Mouse (Mus musculus) liver, embryonic 14.5 days (tissue): ENCODE measurements around the gene Ptp4a2. TPM values are rescaled to one million over a fixed set of nuclear protein-coding genes. Genes with fewer than 3 reads are reported as not detected.
A peak's percentile ranks its signal among the peaks of the same experiment; 100 is the strongest.
"Not testable (repeated sequence)": the region's sequence is repeated elsewhere in the genome, so short reads cannot be mapped to it uniquely, and the experiment has no call there.

Experiments used
- ATAC-seq: fragments of 200-750 bp; cut with Nextera tagmentation; 2 replicates; pipeline ENCODE4 v1.8.0; 2017; ENCODE audit warnings: moderate number of reproducible peaks, mild to moderate bottlenecking, moderate library complexity; ENCODE audit not compliant: insufficient read depth
- DNase-seq, 3 experiments: peaks; one replicate each; pipeline ENCODE4 v3.0.0-alpha.2; 2012 to 2013; ENCODE audit warnings: low read depth in 3 of 3, low spot score in 3 of 3
- H3K27ac ChIP-seq: fragments of 300-500 bp; sonication (generic); 2 replicates; pipeline ENCODE4 v1.5.1; 2014; ENCODE audit warnings: moderate library complexity, mild to moderate bottlenecking, control low read depth, inconsistent platforms
- H3K27me3 ChIP-seq: fragments of 300-500 bp; sonication (generic); 2 replicates; pipeline ENCODE4 v1.6.1; 2014; ENCODE audit warnings: mild to moderate bottlenecking, low read length, moderate library complexity; ENCODE audit not compliant: control insufficient read depth, insufficient read depth
- H3K36me3 ChIP-seq: fragments of 300-500 bp; sonication (generic); replicated peaks from 2 replicates; pipeline ENCODE4 v1.6.1; 2014; ENCODE audit warnings: low read depth; ENCODE audit not compliant: control insufficient read depth, insufficient read depth
- H3K4me1 ChIP-seq, 2 experiments: fragments of 200-500 bp in 1 of 2; fragments of 300-500 bp in 1 of 2; sonication (generic) in 1 of 2; replicated peaks; 2 replicates each; pipeline ENCODE4 v1.6.1; 2012 to 2014; ENCODE audit warnings: antibody characterized with exemption in 1 of 2, inconsistent platforms in 1 of 2, low read length in 1 of 2; ENCODE audit not compliant: control insufficient read depth in 2 of 2, insufficient read depth in 2 of 2
- H3K4me2 ChIP-seq: fragments of 300-500 bp; sonication (generic); 2 replicates; pipeline ENCODE4 v1.6.1; 2014; ENCODE audit warnings: low read depth, mild to moderate bottlenecking, control low read depth, moderate library complexity
- H3K4me3 ChIP-seq, 2 experiments: fragments of 200-500 bp in 1 of 2; fragments of 300-500 bp in 1 of 2; sonication (generic) in 1 of 2; 2 replicates each; pipeline ENCODE4 v1.5.1; 2012 to 2014; ENCODE audit warnings: low read depth in 2 of 2, low read length in 2 of 2, mild to moderate bottlenecking in 2 of 2, control low read depth in 1 of 2, inconsistent platforms in 1 of 2, moderate library complexity in 1 of 2; ENCODE audit not compliant: insufficient read depth in 1 of 2
- H3K9ac ChIP-seq: fragments of 300-500 bp; sonication (generic); replicated peaks from 2 replicates; pipeline ENCODE4 v1.6.1; 2014; ENCODE audit warnings: mild to moderate bottlenecking, control low read depth, moderate library complexity
- H3K9me3 ChIP-seq: fragments of 300-500 bp; sonication (generic); 2 replicates; pipeline ENCODE4 v1.6.1; 2016; ENCODE audit warnings: low read length, mixed read lengths; ENCODE audit not compliant: control insufficient read depth
- CTCF ChIP-seq: IDR thresholded peaks from 2 replicates; pipeline ENCODE4 v1.5.1; 2016; ENCODE audit warnings: antibody characterized with exemption, low read depth, control low read depth
- EP300 ChIP-seq: IDR thresholded peaks from 2 replicates; pipeline ENCODE4 v1.6.1; 2016; ENCODE audit warnings: antibody characterized with exemption, low read depth
- WGBS: fragments of 180-500 bp; shearing (Covaris S2); extraction: QIAGEN DNeasy Blood & Tissue Kit; methylation state at CpG from one replicate; pipeline ENCODE4 v1.1.7; 2014; ENCODE audit not compliant: insufficient replicate concordance; 5-methylcytosine and 5-hydroxymethylcytosine counted together
- polyA plus RNA-seq, 2 experiments: library from polyadenylated mRNA; depleted of rRNA in 1 of 2; stranded (reverse) in 1 of 2; unstranded in 1 of 2; fragments of >200 nt; fragmentation: Nextera tagmentation in 1 of 2; extraction: Ambion mirVana in 1 of 2; gene quantifications; 2 replicates each; pipeline versions ENCODE4 v1.2.1 to v1.2.3; 2012 to 2014

Ptp4a2 gene
- 26.1 and 42.2 TPM in 2 replicates for polyA plus RNA-seq (2012; rRNA removed)
- polyA plus RNA-seq (2014; fragmentation: Nextera tagmentation; extraction: Ambion mirVana), result 150 and 154 TPM in 2 replicates

DNA sequence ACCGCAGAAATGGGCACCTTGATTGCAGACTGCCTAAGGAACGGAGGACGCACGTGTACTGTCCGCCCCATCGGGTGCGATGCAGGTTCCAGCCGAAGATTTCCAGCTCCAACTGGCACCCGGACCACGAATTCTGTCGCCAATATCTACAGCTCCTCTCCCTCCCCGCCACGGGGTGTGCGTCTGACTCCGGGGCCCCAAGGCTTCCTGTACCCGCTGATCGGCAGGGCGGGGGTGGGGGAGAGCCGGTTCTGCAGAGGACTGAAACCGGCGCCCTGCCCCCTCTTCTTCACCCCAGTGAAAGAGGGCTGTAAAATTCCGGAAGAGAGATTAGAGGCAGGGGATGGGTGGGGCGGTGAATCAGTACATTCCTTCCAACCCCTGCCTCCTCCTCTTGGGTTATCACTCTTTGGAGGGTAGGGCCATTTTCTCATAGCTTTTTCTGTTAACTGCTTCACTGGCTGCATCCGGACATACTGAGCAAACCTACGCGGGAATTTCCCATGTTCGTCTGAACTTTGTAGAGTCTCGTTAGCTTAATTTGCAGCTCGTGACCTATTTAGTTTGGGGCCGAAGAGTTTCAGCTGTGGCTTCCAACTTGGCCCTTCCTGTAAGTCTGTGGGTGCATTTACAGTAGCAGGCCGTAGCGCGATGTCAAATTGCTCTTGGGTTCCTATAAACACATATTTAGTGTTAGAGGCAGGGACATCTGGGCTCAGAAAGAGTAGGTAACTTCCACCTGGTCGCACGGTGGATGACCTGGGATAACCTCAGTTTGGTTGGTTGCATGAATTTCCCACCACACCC, at the start of gene Ptp4a2:
Ptp4a2 (plus strand) TSS at position 422 of the 807 bp plus-strand sequence.
- Histone ChIP-seq H3K27me3 (peaks cover 9% of the 10 kb centered on the region), H3K27ac (no peak within 1 kb of the TSS), H3K4me2 (peak within 1 kb of the TSS; percentile 67), H3K9ac (peak within 1 kb of the TSS; percentile 24; the same call in 1 of the 2 replicates), H3K4me1 (peaks cover 0 to 11% of the 10 kb centered on the region in 2 experiments; a peak in 2 of 4 replicates), H3K4me3 (peak within 1 kb of the TSS; percentile 41 to 48), H3K9me3 (no peaks in the 10 kb centered on the region), H3K36me3 (no peaks in the 10 kb centered on the region)
- TF ChIP-seq EP300 (no peak), CTCF (no peak)
- peak; percentile 77 for ATAC-seq
- 3% methylated on average over 35 of the region's 35 CpGs for WGBS
- DNase-seq, result no peak

DNA sequence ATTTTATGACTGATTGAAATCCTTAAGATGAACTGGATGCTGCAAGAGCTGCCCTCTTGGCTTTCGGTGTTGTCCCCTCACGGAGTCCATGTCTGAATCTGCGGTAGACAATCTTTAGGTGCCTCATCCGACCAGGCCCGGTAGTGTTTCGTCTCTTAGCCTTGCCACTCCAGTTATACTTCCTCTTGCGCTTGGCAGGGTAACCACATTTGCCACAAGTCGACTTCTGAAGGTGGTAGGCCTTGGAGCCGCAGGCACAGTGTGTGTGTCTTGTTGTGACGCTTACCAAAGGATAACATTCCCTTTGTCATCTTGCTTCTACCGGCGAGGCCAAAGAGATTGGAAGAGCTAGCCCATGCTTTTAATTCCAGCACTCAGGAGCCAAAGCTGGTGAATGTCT, 49.4 kb upstream of the Ptp4a2 start:
- WGBS, result 23% methylated on average over 12 of the region's 12 CpGs

DNA sequence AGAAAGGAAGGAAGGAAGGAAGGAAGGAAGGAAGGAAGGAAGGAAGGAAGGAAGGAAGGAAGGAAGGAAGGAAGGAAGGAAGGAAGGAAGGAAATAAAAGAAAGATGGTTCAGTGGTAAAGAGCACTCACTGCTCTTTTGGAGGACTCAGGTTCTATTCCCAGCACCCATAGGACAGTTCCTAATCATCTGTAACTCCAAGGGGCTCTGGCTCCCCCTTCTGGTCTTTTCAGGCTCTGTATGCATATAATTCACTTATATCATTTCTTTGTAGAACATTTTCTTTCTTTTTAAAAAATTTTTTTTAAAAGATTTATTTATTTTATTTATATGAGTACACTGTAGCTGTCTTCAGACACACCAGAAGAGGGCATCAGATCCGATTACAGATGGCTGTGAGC, 48.5 kb upstream of the Ptp4a2 start:
- not testable (repeated sequence) for H3K4me2 ChIP-seq, H3K9ac ChIP-seq, DNase-seq, H3K4me1 ChIP-seq, H3K27me3 ChIP-seq, ATAC-seq, H3K27ac ChIP-seq, H3K9me3 ChIP-seq, H3K36me3 ChIP-seq, H3K4me3 ChIP-seq
- TF ChIP-seq CTCF, result peak; percentile 28; the same call in 1 of the 2 replicates
- WGBS, result 42% methylated on average over 1 of the region's 1 CpGs

More for the DNA sequence above, 49.4 kb upstream of the Ptp4a2 start:
- TF ChIP-seq EP300 (no peak), CTCF (no peak)
- no peak overlapping the region for H3K4me2 ChIP-seq
- no peak overlapping the region for H3K9ac ChIP-seq
- no peaks in the 10 kb centered on the region for H3K27me3 ChIP-seq
- H3K36me3 ChIP-seq, result no peaks in the 10 kb centered on the region
- no peak overlapping the region for H3K27ac ChIP-seq
- DNase-seq (no peak), ATAC-seq (no peak)
- no peaks in the 10 kb centered on the region for H3K9me3 ChIP-seq
- H3K4me3 ChIP-seq, result no peak overlapping the region
- H3K4me1 ChIP-seq, result no peaks in the 10 kb centered on the region

DNA sequence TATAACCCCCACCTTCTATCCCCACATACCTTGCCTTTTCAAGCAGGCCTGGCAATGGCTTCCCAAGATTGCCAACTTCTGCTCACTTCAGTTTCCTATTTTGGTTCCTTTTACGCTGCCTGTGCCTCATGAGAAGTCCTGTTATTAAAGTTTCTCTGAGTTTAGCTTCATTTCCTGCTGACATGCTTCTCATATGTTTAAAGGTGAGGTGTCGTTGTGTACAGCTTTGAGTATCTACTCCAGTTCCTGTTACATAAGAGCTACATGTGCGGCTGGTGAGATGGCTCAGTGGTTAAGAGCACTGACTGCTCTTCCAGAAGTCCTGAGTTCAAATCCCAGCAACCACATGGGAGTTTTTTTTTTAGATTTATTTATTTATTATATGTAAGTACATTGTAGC, 45.7 kb upstream of the Ptp4a2 start:
- Histone ChIP-seq H3K4me1 (no peaks in the 10 kb centered on the region), H3K36me3 (no peaks in the 10 kb centered on the region), H3K4me3 (no peak overlapping the region), H3K9ac (no peak overlapping the region), H3K27me3 (no peaks in the 10 kb centered on the region), H3K27ac (no peak overlapping the region), H3K9me3 (no peaks in the 10 kb centered on the region), H3K4me2 (no peak overlapping the region)
- DNase-seq (no peak), ATAC-seq (no peak)
- 61% methylated on average over 3 of the region's 3 CpGs for WGBS
- no peak for TF ChIP-seq EP300
- TF ChIP-seq CTCF, result no peak

DNA sequence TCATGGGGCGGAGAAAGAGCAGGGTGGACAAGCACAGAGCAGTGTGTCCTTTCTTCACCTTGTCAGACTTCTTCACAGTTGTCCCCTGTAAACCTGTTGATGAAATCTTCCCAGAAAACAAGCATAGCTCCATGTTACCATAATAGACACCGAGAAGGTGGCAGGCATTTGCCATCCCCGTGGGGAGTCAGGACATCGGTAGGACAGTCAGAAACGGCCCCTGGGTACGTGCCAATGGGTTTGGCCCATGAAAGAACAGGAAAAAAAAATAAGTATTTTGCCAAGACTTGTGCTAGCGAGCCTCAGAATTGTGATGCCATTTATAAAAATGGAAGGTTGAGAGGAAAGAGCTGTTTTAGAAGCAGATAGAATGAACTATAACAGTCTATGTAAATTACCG, 43.2 kb upstream of the Ptp4a2 start:
- Histone ChIP-seq H3K4me3 (no peak overlapping the region), H3K36me3 (no peaks in the 10 kb centered on the region), H3K4me2 (no peak overlapping the region), H3K9me3 (no peaks in the 10 kb centered on the region), H3K27ac (no peak overlapping the region), H3K9ac (no peak overlapping the region), H3K4me1 (no peaks in the 10 kb centered on the region), H3K27me3 (no peaks in the 10 kb centered on the region)
- WGBS, result 72% methylated on average over 8 of the region's 8 CpGs
- DNase-seq, result no peak
- TF ChIP-seq CTCF, result no peak
- no peak for TF ChIP-seq EP300
- ATAC-seq, result no peak

DNA sequence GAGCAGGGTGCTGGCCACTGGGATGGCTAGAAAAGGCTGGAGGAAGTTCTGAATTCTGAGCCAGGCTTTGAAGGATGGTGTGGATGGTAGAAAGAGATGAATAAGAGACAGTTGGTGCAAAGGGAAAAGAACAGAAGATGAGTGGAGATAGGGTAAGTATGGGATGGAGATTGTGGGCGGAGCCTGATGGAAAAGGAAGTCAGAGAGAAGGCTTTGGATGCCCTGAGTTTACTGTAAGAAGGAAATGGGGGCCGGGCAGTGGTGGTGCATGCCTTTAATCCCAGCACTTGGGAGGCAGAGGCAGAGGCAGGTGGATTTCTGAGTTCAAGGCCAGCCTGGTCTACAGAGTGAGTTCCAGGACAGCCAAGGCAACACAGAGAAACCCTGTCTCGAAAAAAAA, 42.3 kb upstream of the Ptp4a2 start:
- not testable (repeated sequence) for H3K4me2 ChIP-seq, ATAC-seq, H3K27me3 ChIP-seq, H3K4me1 ChIP-seq, H3K36me3 ChIP-seq, DNase-seq, H3K9me3 ChIP-seq, H3K27ac ChIP-seq, H3K9ac ChIP-seq, H3K4me3 ChIP-seq
- WGBS, result 21% methylated on average over 3 of the region's 3 CpGs
